Mouse (Mus musculus) C2C12 (cell line): ENCODE results near the gene Tap2.

Experiments used
- CEBPB ChIP-seq: IDR thresholded peaks from one replicate; pipeline ENCODE4 v1.6.1; 2011; ENCODE audit warnings: low read depth, mild to moderate bottlenecking, control low read depth, moderate library complexity
- CTCF ChIP-seq: IDR thresholded peaks from one replicate; pipeline ENCODE4 v1.5.1; 2011; ENCODE audit not compliant: control insufficient read depth, insufficient read depth, insufficient read length
- MAX ChIP-seq: IDR thresholded peaks from one replicate; pipeline ENCODE4 v1.6.1; 2011; ENCODE audit warnings: mild to moderate bottlenecking, control low read depth
- MYOG ChIP-seq: IDR thresholded peaks from one replicate; pipeline ENCODE4 v1.6.1; 2011; ENCODE audit not compliant: control insufficient read depth, insufficient read length; ENCODE audit errors: extremely low read depth
- USF1 ChIP-seq: IDR thresholded peaks from one replicate; pipeline ENCODE4 v1.6.1; 2011; ENCODE audit warnings: low read depth, mild to moderate bottlenecking, control low read depth, moderate library complexity

DNA sequence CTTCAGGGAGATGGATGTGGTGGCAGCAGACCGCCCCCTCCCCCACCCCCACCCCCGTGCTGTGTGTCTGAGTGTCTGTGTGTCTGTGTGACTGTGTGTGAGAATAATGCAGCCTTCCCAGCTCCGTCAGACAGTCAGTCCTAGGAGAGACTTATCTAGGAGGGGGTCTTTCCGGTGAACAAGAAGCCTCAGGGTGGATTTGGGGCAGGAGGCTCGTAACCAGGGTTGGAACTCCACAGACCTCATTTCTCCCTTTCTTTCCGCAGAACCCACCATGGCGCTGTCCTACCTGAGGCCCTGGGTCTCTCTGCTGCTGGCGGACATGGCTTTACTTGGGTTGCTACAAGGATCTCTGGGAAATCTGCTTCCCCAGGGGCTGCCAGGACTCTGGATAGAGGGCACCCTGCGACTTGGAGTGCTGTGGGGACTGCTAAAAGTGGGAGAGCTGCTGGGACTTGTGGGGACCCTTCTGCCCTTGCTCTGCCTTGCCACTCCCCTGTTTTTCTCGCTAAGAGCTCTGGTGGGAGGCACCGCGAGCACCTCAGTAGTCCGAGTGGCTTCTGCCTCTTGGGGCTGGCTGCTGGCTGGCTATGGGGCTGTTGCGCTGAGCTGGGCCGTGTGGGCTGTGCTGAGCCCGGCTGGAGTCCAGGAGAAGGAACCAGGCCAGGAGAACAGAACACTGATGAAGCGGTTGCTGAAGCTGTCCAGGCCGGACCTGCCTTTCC, 1.9 kb downstream of the Tap2 start:
- TF ChIP-seq CTCF (no peak), MAX (no peak), USF1 (no peak), CEBPB (no peak), MYOG (no peak)
